Mouse (Mus musculus) layer of hippocampus, postnatal 14 days (tissue): Measurements from ENCODE around the gene Rita1. TPM values are rescaled to one million over a fixed set of nuclear protein-coding genes. Genes with fewer than 3 reads are reported as not detected.

ENCODE experiments used
- DNase-seq, 2 experiments: peaks; one replicate each; pipeline ENCODE4 v3.0.0; 2021 to 2022; ENCODE audit warnings: low spot score in 2 of 2, mixed read lengths in 1 of 2
- long read RNA-seq, 2 experiments: library from polyadenylated mRNA; stranded (forward); transcript quantifications; one replicate each; pipeline ENCODE4 v2.0.0; 2021
- total RNA-seq, 2 experiments: library from RNA; stranded (reverse); gene quantifications; 2 replicates each; pipeline ENCODE4 v1.2.3; 2021

Rita1 gene
- 10 to 100 TPM; 24.8 to 26.8 TPM for total RNA-seq
- long read RNA-seq, experiment 1, transcript Rita1-201 (3 exons, 1,573 nt): major isoform, 10 of 18 reads
- long read RNA-seq, experiment 1, partial matches to known transcripts: 4 of 18 reads
- long read RNA-seq, experiment 1, other reads (novel, unspliced or antisense): 2 of 18 reads
- long read RNA-seq, experiment 2, transcript Rita1-201 (3 exons, 1,573 nt): major isoform, 22 of 32 reads
- long read RNA-seq, experiment 2, partial matches to known transcripts: 5 of 32 reads
- long read RNA-seq, experiment 2, other reads (novel, unspliced or antisense): 2 of 32 reads

DNA sequence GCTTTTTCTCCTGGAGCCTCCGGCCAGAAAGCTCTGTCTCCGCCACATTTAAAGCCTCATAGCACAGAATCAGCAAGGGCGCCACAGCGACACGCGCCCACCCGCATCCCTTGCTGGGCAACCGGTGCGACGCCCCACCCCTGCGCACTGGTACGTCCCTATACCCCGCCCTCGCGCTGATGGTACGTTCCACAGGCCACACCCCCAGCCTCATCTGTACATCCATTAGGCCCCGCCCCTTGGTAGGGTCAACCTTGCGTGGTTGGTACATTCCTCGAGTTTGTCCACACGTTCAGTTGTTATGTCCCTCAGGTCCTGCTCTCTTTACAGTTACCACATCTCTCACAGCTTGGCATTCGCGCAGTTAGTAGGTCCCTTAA, at the start of gene Rita1, which contains the start of gene Ddx54:
Gene Rita1, minus strand, starts transcription at position 148 of the 380 bp plus-strand sequence.
Gene Ddx54, plus strand, starts transcription at position 298 of the 380 bp plus-strand sequence.
- peak; percentile 99 for DNase-seq

DNA sequence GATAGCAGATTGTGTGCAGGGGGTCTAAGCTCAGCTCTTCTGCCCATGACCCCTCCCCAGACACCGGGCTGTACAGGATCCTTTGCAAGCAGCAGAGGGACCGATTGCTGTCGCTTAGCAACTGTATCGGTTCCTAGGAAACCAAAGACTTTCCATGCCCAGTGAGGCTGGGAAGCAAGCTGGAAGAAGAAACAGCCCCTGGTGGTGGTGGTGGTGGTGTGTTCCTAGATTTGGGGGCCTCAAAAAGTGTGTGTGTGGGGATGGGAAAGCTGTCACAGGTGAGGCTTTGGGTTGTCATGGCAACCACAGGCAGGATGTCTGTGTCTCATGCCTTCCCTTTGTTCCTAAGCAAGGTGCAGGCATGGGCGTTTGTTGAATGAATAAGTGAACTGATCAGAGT, 48.4 kb upstream of the Rita1 start:
- DNase-seq: peak; percentile 57 to 75

DNA sequence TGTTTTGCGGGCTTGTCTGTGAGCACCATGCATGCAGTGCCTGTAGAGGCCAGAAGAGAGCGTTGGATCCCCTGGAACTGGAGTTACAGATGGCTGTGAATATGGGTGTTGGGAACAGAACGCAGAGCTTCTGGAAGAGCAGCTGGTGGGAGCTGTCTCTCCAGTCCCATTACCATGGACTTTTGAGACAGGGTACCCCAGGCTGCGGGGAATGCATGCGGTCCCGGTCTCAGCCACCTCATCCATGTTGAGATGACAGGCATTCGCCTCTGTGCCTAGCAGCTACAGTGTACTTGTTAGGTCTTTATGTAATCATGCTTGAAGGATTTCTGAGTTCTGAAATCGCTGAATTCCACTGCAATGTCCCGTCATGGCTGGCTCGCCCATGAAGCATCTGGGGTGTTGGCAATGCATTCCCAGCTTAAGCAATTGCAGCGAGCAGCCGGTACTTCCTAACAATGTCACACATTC, 43.9 kb upstream of the Rita1 start:
- peak; percentile 78 to 83 for DNase-seq

DNA sequence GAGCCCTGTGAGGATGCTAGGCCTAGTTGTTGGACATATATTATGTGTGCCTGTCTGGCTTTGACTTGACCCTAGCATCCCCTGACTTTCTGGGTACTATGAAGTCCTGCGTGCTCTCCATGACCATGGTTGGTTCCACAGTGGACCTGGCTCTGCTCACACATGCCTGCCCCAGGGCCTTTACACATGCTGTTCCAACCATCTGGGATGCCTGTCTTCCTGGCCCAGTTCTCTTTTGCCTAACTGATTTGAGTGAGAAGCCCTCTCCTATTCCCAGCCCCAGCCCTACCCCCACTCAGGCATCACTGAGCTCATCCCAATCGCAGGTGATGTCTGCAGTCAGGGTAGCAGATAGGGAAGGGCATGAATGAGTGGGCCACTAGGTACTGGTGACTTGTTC, 41.5 kb upstream of the Rita1 start:
- no peak for DNase-seq

DNA sequence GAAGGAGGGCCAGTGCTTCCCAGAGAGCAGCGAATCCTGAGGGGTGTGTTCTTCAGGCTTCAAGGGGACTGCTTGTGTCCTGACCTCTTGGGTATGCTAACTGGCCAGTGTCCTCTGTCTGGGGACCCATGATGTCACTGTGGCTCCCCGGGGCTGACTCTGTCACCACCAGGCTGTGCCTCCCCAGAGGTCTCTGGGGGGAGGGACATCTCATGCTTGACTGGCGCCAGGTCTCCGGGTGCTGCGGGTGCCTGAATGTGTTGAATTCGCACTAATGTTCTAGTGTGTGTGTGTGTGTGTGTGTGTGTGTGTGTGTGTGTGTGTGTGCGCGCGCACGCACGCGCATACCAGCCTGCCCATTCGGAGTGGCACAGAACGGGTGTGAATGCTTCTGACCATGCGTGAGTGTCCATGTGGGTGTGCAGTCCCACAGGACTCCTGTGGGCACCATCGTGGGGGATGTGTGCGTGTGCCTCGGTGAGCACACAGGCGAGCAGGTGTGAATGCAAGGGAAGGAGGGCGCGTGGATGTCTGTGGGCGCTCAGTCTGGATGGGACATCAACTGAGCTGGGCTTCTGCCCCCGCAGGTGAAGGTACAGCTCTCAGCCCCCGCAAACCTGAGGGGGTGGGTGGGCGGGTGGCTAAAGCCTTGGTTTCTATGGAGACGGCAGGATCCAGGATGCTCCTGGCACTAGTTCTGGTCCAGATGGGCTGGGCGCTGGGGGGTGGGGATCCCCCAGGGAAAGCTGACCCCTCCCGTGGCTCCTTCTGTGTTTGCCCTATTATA, 40.7 kb upstream of the Rita1 start:
- DNase-seq: no peak

DNA sequence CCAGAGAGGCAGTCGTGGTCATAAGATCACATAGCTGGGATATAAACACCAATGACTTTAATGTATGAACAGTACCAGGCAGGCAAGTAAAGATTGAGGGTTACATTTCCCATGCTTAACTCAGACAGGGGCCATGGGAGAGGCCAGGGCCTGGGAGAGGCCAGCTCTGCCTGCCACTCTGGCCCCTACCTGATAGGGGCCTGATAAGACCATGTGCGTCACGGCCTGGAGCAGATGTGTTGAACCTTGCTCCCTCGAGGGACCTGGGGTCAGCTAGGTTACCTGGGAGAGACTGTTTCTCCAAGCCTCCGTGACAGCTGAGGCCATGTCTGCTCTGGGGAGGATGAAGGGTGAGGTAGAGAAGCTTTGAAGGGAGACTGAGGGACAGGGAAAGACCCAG, 38.8 kb upstream of the Rita1 start:
- no peak for DNase-seq

DNA sequence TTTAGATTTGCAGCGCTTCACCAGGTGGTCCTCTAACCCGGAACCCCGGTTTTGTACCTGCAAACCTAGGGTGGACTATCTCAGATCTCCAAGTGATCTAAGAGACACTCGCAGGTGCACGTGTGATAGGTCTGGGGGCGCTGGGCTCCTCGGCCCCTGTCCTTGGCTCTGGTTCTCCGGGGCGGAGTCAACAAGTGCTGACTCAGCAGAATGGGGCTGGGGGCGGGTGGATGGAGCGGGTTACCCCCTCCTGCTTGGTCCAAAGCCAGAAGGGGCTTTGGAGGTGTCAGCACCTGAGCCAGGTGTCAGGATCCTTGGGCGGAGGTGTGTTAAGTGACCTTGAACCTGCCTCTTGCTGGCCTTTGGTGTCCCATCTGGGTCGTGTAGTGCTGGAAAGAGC, 37.5 kb upstream of the Rita1 start:
- no peak for DNase-seq

DNA sequence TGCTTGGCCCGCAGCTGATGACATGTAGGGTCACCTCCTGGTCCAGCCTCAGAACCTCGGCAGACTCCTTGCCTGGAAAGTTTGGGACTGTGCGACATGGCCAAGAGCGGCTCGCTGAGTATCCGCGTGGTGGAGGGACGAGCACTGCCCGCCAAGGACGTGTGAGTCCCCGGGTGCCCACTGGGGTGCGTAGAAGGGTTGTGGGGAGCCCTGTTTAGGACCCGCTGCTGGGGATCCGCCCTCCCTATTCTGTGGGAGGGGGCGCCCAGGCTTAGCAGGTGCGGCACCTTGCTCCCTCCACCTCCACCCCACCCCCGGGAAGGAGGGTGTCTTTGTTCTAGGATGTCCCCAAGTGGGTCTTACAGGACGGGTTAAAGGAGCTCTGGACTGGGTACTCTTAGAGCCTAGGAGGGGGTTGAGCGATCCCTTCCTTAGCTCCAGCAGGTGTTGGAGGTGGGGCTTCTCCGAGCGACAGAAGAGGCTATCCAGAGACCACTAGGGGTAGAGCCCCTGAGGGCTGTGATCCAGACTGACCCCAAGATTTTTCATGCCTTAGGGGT, 37.1 kb upstream of the Rita1 start:
- no peak for DNase-seq

DNA sequence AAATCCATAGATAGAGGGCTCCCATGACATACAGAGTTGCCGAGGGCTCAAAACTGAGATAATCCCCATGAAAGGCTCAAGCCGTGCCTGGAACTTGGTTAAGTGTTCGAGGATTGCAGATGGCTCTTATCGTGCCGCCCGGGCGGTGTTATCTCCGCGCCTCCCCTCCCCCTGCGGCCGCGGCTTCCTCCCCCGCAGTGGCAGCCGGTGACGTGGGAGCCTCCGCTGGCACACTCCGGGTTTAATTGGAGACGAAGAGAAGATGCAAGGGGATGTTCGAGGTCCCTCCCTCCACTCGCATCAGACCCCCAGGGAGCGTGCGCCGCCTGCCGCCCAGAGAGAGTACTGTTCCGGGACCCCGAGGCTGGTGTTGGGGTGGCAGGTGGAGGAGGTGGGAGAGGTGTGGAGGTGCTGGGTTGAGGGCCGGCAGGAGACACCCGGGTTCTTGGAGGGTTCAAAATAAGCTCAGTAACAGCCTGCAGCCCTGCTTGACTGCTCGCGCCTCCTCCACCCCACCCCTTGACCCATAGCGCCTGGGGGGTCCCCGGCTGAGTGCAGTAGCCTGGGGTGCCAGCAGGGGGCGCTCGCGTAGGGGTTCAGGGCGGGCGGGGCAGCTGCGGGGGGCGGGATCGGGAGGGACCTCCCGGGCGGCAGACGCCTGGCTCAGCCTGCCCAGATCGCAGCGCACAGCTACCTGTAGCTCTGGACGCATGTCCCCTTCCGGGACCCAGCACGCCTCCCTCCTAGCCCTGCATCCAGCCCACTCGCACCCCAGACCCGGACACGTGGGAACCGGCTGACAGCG, 36.4 kb upstream of the Rita1 start, which contains the start of gene Rasal1:
Gene Rasal1, plus strand, starts transcription at position 244 of the 805 bp plus-strand sequence.
- DNase-seq: peak; percentile 77 to 81

DNA sequence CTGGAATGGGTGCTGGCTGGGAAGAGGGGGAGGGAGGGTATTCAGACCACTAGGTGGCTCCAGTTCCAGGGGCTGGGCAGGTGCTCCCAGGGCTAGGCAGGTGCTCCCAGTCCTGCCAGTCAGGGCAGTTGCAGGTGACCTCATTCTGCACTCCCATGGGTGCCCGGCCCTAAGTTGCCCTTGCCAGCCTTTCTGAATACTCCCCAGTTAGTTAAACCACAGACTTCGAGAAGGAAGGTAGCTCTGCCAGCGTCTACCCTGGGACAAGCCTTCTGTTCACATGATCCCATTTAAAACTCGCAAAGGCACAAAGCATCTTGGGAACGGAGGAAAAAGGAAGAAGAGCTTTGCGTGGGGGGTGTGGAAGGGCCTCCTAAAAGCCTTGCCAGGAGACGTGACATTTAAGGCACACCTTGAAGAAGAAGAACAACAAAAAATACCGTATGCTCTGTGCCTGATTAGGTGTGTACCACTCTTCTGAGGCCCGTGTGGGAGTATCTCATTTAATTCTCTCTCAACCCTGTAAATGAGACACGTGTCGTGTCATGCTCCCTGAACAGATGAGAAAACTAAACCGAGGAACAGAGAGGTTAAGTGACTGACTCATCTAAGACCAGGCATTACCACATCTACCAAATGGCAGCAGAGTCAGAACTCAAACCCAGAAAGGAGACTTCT, 35.6 kb upstream of the Rita1 start:
- no peak for DNase-seq

DNA sequence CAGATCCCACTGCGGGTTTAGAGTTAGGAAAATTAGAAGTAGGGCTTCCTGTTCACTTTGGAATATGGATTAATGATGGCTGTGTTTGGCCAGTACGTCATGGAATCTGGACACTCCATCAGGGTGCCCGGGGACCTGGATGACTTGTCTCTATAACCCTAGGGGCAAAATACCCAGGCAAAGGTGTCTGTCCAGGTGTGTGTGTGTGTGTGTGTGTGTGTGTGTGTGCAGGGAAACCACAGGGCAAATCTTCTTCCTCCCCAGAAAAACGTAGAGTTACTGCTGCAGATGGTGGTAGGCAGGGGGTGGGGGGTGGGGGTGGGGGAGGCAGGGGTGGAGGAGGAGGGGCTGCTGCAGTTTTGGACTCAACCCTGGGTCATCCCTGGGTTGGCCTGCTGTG, 35.0 kb upstream of the Rita1 start:
- DNase-seq: no peak

DNA sequence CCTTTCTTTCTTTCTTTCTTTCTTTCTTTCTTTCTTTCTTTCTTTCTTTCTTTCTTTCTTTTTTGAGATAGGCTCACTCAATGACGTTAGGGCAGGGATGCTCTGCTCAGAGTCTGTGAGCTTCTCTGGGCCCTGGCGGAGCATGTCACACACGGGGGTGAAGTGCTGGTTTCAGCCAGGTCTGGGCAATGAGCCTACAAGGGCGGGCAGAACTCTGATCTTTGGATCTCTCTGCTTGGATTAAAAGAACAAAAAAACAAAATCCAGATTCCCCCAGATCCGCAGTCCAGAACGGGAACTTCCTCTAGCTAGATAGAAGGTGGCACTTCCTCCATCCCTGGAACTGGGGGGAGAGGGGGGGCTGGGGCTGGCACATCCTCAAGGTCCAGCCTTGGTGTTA, 33.5 kb upstream of the Rita1 start:
- DNase-seq: no peak

DNA sequence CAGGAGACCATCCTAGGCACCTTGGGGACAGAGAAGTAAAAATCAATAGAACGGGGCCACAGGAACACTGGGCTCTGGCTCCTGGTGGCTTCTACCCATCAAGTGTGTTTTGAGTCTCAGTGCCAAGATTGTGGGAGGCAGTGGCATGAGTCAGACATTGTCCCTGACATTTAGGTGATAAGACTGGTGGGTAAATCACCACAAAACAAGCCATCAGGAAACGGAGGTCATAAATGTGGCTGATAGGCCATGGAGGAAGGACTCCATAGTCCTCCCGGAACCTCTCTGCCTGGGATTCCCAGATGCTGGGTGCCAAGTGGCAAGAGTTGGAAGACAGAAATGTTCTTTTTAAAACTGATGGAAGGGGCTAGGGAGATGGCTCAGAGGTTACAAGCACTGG, 31.8 kb upstream of the Rita1 start:
- no peak for DNase-seq

DNA sequence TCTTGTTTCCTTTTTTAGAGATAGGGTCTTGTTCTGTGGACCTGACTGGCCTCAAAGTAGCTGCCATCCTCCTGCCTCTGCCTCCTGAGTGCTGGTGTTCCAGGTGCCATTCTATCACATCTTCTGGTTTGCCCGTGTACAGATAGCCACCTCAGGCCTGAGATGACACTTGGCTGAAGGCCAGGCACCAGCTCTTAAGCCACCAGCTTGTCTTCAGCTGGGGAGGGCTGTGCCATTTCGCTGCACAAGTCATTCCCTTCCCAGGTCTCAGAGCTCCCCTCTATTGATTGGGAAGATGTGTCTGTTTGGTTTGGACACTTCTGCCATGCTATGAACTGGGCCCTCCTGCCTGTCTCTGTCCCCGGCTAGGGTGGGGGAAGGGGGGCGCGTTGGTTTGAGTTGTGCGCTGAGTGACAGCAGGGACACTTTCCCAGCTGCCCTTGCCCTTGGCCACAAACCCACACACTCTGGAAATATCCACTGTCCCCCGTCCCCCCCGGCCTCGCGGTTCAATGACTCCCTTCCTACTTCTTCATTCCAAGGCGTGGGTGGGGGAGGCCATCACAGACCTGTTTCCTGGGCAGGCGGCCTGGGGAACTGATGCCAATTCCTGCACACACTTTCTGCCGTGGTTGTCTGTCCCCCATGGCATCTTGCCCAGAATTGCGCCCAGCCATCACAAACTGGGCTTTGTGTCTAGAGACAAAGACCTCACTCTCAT, 31.1 kb upstream of the Rita1 start:
- no peak for DNase-seq

DNA sequence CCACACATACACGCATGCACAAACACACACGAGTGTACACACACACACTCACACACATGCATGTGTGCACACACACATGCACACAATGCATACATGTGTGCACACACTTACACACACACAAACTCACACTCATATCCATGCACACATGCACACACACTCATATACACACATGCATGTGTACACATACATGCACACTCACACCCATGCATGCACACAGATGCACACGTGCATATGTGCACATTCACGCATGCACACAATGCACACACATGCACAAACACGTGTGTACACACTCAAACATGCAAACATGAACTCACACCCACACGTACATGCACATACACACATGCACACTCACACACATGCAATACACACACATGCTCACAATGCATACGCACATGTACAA, 27.7 kb upstream of the Rita1 start:
- no peak for DNase-seq

DNA sequence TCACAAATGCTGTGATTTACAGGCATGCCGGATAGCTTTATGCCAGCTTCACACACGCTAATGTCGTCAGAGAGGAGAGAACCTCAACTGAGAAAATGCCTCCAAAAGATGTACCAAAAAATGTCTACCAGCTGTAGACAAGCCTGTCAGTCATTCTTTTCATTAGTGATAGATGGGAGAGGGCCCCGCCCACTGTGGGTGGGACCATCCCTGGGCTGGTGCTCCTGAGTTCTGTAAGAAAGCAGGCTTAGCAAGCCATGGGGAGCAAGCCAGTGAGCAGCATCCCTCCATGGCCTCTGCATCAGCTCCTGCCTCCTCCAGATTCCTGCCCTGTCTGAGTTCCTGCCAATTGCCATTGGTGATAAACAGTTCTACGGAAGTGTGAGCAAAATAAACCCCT, 23.2 kb upstream of the Rita1 start:
- no peak for DNase-seq

DNA sequence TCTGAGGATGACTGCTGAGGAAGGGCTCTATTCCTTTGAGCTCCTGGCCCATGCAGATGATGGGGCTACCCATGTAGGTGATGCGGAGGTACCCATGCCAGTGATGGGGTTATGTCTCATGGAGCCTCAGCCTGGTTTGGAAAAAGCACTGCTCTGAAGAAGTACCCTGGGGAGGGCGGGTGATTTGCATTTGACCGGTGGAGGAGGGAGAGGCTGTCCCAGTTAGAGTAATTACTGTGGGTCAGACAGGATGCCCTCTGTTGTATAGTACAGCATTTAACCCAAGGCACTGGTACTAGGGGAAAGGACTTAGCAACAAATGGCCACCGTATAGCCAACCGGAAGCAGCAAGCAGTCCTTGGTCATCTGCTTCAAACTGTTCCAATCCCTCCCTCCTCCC, 22.5 kb upstream of the Rita1 start:
- no peak for DNase-seq

DNA sequence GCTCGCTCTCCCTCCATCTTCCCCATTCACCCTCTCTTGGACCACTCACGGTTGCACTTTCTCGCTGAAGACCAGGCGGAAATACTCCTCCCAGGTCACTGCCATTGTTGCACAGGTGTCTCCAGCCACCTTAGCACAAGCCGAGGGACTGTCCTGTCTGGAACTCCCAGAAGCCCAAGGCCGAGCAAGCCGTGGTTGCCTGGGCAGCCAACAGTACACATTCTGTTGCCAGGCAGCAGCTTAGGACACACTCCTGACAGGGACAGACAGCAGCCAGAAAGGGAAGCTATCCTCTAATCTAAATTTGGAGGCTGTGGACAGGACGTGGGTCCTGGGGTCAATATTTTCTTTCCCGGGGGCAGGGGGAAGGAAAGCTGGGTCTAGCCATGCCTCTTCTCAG, 21.7 kb upstream of the Rita1 start, which contains the start of gene Cfap73:
Gene Cfap73, minus strand, starts transcription at position 105 of the 400 bp plus-strand sequence.
- no peak for DNase-seq

DNA sequence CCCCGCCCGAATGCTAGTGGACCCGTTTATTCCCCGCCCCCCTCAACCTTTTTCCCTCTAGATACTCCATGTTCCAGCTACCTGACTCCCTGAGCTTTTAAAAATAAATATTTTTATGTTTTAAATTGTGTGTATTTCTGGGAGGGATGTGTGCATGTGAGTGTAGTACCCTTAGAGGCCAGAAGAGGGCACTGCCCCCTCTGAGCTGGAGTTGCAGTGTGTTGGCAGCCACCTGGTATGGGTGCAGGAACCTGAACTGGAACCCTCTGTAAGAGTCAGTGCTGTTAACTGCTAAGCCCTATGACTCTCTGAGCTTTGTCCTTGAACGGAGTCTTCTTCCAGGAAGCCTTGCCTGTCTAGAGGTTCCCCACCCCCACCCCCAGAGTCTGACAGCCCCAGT, 19.5 kb upstream of the Rita1 start:
- DNase-seq: no peak

DNA sequence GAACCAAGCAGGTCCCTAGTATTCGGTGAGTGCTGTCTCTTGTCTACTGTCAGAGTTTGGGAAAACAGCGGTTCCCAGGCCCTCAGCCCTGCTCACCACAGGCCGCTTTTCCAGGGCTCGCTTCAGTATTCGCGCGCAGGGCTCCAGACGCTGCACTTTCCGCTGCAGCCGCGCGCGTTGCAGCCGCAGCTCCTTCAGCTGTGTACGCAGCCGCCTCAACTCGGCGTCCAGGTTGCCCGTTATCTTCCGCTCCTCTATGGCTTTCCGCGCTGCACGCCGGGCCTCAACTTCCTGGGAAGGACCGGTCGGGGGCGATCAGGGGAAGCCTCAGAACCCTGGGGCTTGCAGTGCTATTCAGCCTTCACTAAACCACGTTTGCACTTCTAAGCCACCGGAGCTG, 18.7 kb upstream of the Rita1 start:
- no peak for DNase-seq
